Mouse (Mus musculus): ENCODE data around the gene Prrt3.

GRCm38 (mm10) chr6:113473246-113473645 lies 28.5 kb downstream of the Prrt3 start:
- TF ChIP-seq E2F4 (IDR thresholded peaks at IDR 0.05; ENCODE audit: insufficient read depth) = no peak
- no peak for TF ChIP-seq POLR2A (IDR thresholded peaks at IDR 0.05; ENCODE audit: insufficient read length, low read depth)
- no peak for TF ChIP-seq USF1 (IDR thresholded peaks at IDR 0.05; ENCODE audit: low read depth)
- no peak for TF ChIP-seq MAX (IDR thresholded peaks at IDR 0.05; ENCODE audit: low read depth)
- no peak for TF ChIP-seq REST (IDR thresholded peaks at IDR 0.05; ENCODE audit: insufficient read depth, insufficient read length)
- TF ChIP-seq TCF12 (IDR thresholded peaks at IDR 0.05; ENCODE audit: insufficient read depth, poor library complexity, severe bottlenecking) = no peak
- no peak for TF ChIP-seq SRF (IDR thresholded peaks at IDR 0.05; ENCODE audit: control insufficient read depth, insufficient read length, low read depth)
- TF ChIP-seq POLR2AphosphoS2 (IDR thresholded peaks at IDR 0.05; ENCODE audit: insufficient read length, low read depth) = no peak
- TF ChIP-seq MYOD1 (IDR thresholded peaks at IDR 0.05; ENCODE audit: control insufficient read depth in 1 of 3, insufficient read length in 2 of 3, low read depth in 2 of 3) = no peak
